Mouse (Mus musculus): Measurements from ENCODE around the gene Prkaca. TPM values are rescaled to one million over a fixed set of nuclear protein-coding genes. Genes with fewer than 3 reads are reported as not detected.

Prkaca gene
- polyA plus RNA-seq, 1 experiment from 2014 or later: 171 TPM

DNA sequence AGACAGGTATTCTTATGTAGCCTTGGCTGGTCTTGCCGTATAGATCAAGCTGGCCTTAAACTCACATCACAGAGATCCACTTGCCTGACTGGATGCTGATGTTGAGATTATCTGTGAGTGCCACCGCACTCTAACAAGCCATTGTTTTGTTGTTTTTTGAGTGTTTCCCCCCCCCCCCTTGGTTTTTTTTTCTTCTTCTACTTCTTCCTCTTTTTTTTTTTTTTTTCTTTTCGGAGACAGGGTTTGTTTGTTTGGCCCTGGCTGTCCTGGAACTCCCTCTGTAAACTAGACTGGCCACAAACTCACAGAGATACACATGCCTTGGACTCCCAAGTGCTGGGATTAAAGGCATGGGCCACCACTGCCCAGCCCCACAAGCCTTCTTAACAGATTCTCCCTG lies 21.2 kb downstream of the Prkaca start:
- peaks cover 6% of the 10 kb centered on the region for H3K4me1 ChIP-seq (replicated peaks; ENCODE audit: control insufficient read depth, insufficient read depth, low read length)
- no peak for ATAC-seq (replicated peaks; ENCODE audit: low FRiP score)
- H3K9ac ChIP-seq (ENCODE audit: low read length): no peak overlapping the region
- no peak overlapping the region for H3K4me3 ChIP-seq (ENCODE audit: low read depth, low read length)
- no peak for DNase-seq (ENCODE audit: low spot score)
- no peak overlapping the region for H3K27ac ChIP-seq (ENCODE audit: low read depth, low read length)
- H3K9me3 ChIP-seq (ENCODE audit: control insufficient read depth, low read length): no peaks in the 10 kb centered on the region
- WGBS: 97% methylated on average over 3 of the region's 3 CpGs
- H3K36me3 ChIP-seq (ENCODE audit: control insufficient read depth, insufficient read depth, low read length): no peaks in the 10 kb centered on the region; the same call in 1 of the 2 replicates
- no peaks in the 10 kb centered on the region for H3K27me3 ChIP-seq (ENCODE audit: control insufficient read depth, insufficient read depth, low read length)
- no peak overlapping the region for H3K4me2 ChIP-seq (ENCODE audit: low read depth, low read length, severe bottlenecking)

DNA sequence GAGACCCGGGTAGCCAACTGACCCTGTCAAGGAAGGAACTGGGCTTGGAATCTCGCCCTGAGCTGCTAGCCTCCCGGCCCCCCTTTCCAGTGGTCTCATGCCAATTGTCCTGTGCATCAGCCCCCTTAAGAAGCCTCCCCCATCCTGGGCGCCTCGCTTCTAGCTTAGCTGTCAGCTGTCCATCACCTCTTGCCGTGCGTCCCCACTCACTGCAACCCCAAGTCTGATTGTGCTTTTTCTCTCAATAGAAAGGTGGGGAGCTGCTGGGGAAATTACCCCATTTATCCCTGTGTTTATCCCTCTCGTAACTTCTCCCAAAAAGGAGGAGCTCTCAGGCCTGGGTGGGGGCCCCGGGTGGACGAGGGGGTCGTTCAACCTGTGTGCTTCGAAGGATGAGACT lies 23.2 kb downstream of the Prkaca start:
- no peak for DNase-seq (ENCODE audit: low spot score)
- H3K27ac ChIP-seq (ENCODE audit: low read depth, low read length): no peak overlapping the region

DNA sequence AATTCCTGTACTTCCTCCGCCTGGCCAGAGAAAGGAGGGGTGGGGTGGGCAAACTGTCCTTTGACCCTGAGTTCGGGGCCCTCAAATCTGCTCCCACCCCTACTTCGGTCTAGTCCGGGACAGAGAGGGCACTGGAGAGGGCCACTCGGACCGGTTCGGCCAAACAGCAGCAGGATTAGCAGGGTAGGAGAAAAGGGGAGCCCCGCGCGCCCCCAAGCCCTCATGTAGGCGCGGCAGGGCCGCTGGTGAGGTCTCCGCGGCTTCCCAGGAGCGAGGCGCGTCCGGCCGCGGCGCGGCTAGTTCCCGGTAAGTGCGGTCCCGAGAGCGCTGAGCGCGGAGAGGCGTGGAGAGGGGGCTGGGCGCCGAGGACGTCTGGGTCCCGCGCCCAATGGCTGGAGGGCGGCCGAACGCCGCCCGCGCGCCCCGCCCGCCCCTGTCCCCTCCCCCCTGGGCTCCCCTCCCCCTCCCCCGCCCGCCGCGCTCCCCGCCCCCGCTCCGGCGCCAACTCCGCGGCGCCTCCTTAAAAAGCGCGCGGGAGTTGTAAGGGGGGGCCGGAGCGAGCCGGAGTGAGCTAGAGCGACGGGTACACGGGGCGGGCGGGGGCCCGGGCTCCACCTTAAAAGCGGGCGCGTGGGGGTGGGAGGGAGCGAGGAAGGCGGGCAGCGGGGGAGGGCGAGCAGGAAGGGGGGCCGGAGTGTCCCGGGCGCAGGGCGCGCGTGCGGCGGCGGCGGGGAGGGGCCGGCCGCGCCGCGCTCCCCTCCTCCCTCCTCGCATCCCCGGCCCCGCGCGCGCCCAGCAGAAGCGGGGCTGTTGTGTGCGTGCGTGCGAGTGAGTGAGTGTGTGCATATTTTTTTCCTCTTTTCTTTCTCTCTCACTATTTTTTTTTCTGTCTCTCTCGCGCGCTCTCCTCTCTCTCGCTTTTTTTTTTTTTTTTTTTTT lies 24.0 kb downstream of the Prkaca start:
- H3K27ac ChIP-seq (ENCODE audit: low read depth, low read length): peak overlapping the region; percentile 95
- peak overlapping the region; percentile 71 for H3K4me2 ChIP-seq (ENCODE audit: low read depth, low read length, severe bottlenecking)
- H3K4me3 ChIP-seq (ENCODE audit: low read depth, low read length): peak overlapping the region; percentile 66
- ATAC-seq (replicated peaks; ENCODE audit: low FRiP score) (peak; percentile 85), DNase-seq (ENCODE audit: low spot score) (peak; percentile 95)
- H3K9me3 ChIP-seq (ENCODE audit: control insufficient read depth, low read length): no peaks in the 10 kb centered on the region
- WGBS: under 1% methylated on average over 40 of the region's 103 CpGs
- H3K4me1 ChIP-seq (replicated peaks; ENCODE audit: control insufficient read depth, insufficient read depth, low read length): peaks cover 15% of the 10 kb centered on the region
- H3K27me3 ChIP-seq (ENCODE audit: control insufficient read depth, insufficient read depth, low read length): peaks cover 20% of the 10 kb centered on the region
- no peaks in the 10 kb centered on the region; the same call in 1 of the 2 replicates for H3K36me3 ChIP-seq (ENCODE audit: control insufficient read depth, insufficient read depth, low read length)
- peak overlapping the region; percentile 90 for H3K9ac ChIP-seq (ENCODE audit: low read length)

More for the DNA sequence above, 23.2 kb downstream of the Prkaca start:
- no peaks in the 10 kb centered on the region for H3K9me3 ChIP-seq (ENCODE audit: control insufficient read depth, low read length)
- 11% methylated on average over 12 of the region's 12 CpGs for WGBS
- no peak overlapping the region; the same call in 1 of the 2 replicates for H3K4me3 ChIP-seq (ENCODE audit: low read depth, low read length)
- peak overlapping the region; percentile 71; the same call in 1 of the 2 replicates for H3K4me2 ChIP-seq (ENCODE audit: low read depth, low read length, severe bottlenecking)
- H3K36me3 ChIP-seq (ENCODE audit: control insufficient read depth, insufficient read depth, low read length): no peaks in the 10 kb centered on the region; the same call in 1 of the 2 replicates
- no peak for ATAC-seq (replicated peaks; ENCODE audit: low FRiP score)
- 0 out of 2 replicates have a peak overlapping the region, but pooled peaks have one; percentile 20 for H3K9ac ChIP-seq (ENCODE audit: low read length)
- peaks cover 10% of the 10 kb centered on the region for H3K4me1 ChIP-seq (replicated peaks; ENCODE audit: control insufficient read depth, insufficient read depth, low read length)
- peaks cover 13% of the 10 kb centered on the region; the same call in 1 of the 2 replicates for H3K27me3 ChIP-seq (ENCODE audit: control insufficient read depth, insufficient read depth, low read length)

DNA sequence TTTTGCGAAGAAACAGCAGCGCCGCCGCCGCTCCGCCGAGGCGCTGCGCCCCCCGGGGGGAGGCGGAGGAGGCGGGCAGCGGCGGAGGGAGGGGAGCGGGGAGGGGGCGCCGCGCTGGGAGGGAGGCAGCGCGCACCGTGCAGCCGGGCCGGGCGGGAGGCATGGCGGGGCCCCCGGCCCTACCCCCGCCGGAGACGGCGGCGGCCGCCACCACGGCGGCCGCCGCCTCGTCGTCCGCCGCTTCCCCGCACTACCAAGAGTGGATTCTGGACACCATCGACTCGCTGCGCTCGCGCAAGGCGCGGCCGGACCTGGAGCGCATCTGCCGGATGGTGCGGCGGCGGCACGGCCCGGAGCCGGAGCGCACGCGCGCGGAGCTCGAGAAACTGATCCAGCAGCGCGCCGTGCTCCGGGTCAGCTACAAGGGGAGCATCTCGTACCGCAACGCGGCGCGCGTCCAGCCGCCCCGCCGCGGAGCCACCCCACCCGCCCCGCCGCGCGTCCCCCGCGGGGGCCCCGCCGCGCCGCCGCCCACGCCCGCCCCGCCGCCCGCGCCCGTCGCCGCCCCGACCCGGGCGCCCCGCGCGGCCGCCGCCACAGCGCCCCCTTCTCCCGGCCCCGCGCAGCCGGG lies 24.8 kb downstream of the Prkaca start, which contains the start of gene Samd1:
Gene Samd1, plus strand, starts transcription at position 162 of the 631 bp plus-strand sequence.
- Histone ChIP-seq H3K27me3 (ENCODE audit: control insufficient read depth, insufficient read depth, low read length) (peaks cover 24% of the 10 kb centered on the region), H3K9me3 (ENCODE audit: control insufficient read depth, low read length) (no peaks in the 10 kb centered on the region), H3K4me2 (ENCODE audit: low read depth, low read length, severe bottlenecking) (peak within 1 kb of the TSS; percentile 77), H3K9ac (ENCODE audit: low read length) (peak within 1 kb of the TSS; percentile 90), H3K4me1 (replicated peaks; ENCODE audit: control insufficient read depth, insufficient read depth, low read length) (peaks cover 17% of the 10 kb centered on the region), H3K27ac (ENCODE audit: low read depth, low read length) (peak within 1 kb of the TSS; percentile 95), H3K36me3 (ENCODE audit: control insufficient read depth, insufficient read depth, low read length) (no peaks in the 10 kb centered on the region; the same call in 1 of the 2 replicates), H3K4me3 (ENCODE audit: low read depth, low read length) (peak within 1 kb of the TSS; percentile 66)
- under 1% methylated on average over 42 of the region's 112 CpGs for WGBS
- ATAC-seq (replicated peaks; ENCODE audit: low FRiP score) (peak; percentile 8; the same call in 1 of the 2 replicates), DNase-seq (ENCODE audit: low spot score) (peak; percentile 83)

DNA sequence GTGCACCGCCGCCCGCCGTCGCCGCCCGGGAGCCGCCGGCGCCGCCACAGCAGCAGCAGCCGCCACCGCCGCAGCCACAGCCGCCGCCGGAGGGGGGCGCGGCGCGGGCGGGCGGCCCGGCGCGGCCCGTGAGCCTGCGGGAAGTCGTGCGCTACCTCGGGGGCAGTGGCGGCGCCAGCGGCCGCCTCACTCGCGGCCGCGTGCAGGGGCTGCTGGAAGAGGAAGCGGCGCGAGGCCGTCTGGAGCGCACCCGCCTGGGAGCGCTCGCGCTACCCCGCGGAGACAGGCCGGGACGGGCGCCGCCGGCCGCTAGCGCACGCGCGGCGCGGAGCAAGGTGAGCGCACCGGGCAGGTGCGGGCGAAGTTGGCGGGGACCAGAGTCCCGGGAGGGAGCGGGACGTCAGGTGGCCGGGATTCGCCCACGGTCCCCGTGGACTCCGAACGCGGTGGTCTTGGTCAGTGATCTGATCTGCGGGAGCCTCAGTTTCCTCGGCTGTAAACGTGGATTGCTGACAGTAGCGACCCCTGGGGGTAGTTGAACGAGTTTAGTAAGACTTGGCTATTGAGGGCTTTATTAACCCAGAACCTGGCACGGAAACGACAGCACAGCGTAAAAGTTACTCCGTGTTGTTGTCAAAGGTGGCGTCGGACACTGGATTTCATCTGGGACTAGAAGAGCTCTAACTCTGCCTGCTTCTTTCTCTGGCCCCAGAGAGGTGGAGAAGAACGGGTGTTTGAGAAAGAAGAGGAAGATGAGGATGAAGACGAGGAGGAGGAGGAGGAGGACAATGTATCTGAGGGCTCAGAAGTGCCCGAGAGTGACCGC lies 25.7 kb downstream of the Prkaca start:
- Histone ChIP-seq H3K27ac (ENCODE audit: low read depth, low read length) (peak overlapping the region; percentile 72), H3K4me3 (ENCODE audit: low read depth, low read length) (peak overlapping the region; percentile 66), H3K4me2 (ENCODE audit: low read depth, low read length, severe bottlenecking) (peak overlapping the region; percentile 77), H3K9me3 (ENCODE audit: control insufficient read depth, low read length) (no peaks in the 10 kb centered on the region), H3K4me1 (replicated peaks; ENCODE audit: control insufficient read depth, insufficient read depth, low read length) (peaks cover 17% of the 10 kb centered on the region), H3K9ac (ENCODE audit: low read length) (peak overlapping the region; percentile 68), H3K27me3 (ENCODE audit: control insufficient read depth, insufficient read depth, low read length) (peaks cover 26% of the 10 kb centered on the region), H3K36me3 (ENCODE audit: control insufficient read depth, insufficient read depth, low read length) (no peaks in the 10 kb centered on the region; the same call in 1 of the 2 replicates)
- under 1% methylated on average over 65 of the region's 92 CpGs for WGBS
- DNase-seq (ENCODE audit: low spot score) (peak; percentile 80), ATAC-seq (replicated peaks; ENCODE audit: low FRiP score) (no peak)

DNA sequence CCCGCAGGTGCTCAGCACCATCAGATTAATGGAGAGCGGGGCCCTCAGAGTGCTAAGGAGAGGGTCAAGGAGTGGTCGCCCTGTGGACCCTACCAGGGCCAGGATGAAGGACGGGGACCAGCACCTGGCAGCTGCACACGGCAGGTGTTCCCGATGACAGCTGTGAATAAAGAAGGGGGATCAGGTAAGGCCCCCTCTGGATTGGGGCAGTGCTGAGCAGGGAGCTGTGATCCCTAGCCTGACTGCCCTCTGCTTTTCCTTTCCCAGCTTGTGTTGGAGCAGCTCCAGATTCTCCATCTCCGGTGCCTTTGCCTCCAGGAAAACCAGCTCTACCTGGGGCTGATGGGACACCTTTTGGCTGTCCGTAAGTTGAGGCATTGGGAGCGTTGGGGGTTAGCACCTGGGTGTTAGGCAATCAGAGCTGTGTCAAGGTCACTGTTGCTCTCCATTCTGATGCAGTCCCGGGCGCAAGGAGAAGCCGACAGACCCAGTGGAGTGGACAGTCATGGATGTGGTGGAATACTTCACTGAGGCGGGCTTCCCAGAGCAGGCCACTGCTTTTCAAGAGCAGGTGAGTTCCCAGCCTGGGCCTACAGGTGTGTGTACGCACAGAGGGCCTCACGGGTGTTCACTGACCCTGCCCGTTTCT lies 26.4 kb downstream of the Prkaca start:
- Histone ChIP-seq H3K27me3 (ENCODE audit: control insufficient read depth, insufficient read depth, low read length) (peaks cover 26% of the 10 kb centered on the region), H3K4me1 (replicated peaks; ENCODE audit: control insufficient read depth, insufficient read depth, low read length) (peaks cover 18% of the 10 kb centered on the region), H3K4me3 (ENCODE audit: low read depth, low read length) (peak overlapping the region; percentile 66), H3K9ac (ENCODE audit: low read length) (peak overlapping the region; percentile 68), H3K9me3 (ENCODE audit: control insufficient read depth, low read length) (no peaks in the 10 kb centered on the region), H3K36me3 (ENCODE audit: control insufficient read depth, insufficient read depth, low read length) (no peaks in the 10 kb centered on the region; the same call in 1 of the 2 replicates), H3K27ac (ENCODE audit: low read depth, low read length) (no peak overlapping the region), H3K4me2 (ENCODE audit: low read depth, low read length, severe bottlenecking) (peak overlapping the region; percentile 77)
- WGBS: 67% methylated on average over 16 of the region's 16 CpGs
- DNase-seq (ENCODE audit: low spot score): no peak
- no peak for ATAC-seq (replicated peaks; ENCODE audit: low FRiP score)

DNA sequence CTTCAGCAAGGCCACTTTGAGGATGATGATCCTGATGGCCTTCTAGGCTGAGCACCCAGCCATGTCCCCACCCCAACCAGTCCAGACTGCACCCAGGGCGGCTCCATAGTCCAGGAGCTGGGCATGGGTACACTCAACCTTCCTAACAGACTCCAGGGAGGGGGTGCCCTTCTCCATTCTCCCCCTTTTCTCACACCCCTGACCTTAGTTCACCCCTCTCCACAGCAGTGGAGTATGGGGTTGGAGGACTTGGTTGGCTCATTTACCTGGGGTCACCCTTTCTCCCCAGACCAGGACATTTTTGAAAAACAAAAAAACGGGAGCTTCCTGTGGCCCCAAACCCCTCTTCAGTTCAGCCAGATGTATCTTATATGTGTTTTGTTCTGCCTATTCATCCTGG lies 27.0 kb downstream of the Prkaca start:
- no peaks in the 10 kb centered on the region; the same call in 1 of the 2 replicates for H3K36me3 ChIP-seq (ENCODE audit: control insufficient read depth, insufficient read depth, low read length)
- H3K4me2 ChIP-seq (ENCODE audit: low read depth, low read length, severe bottlenecking): no peak overlapping the region
- H3K9me3 ChIP-seq (ENCODE audit: control insufficient read depth, low read length): no peaks in the 10 kb centered on the region
- no peak overlapping the region for H3K27ac ChIP-seq (ENCODE audit: low read depth, low read length)
- WGBS: 90% methylated on average over 2 of the region's 2 CpGs
- H3K27me3 ChIP-seq (ENCODE audit: control insufficient read depth, insufficient read depth, low read length): peaks cover 26% of the 10 kb centered on the region
- no peak overlapping the region for H3K4me3 ChIP-seq (ENCODE audit: low read depth, low read length)
- DNase-seq (ENCODE audit: low spot score): no peak
- peaks cover 21% of the 10 kb centered on the region for H3K4me1 ChIP-seq (replicated peaks; ENCODE audit: control insufficient read depth, insufficient read depth, low read length)
- no peak overlapping the region for H3K9ac ChIP-seq (ENCODE audit: low read length)
- ATAC-seq (replicated peaks; ENCODE audit: low FRiP score): no peak
